Mouse (Mus musculus): ENCODE results near the gene Spock2.

DNA sequence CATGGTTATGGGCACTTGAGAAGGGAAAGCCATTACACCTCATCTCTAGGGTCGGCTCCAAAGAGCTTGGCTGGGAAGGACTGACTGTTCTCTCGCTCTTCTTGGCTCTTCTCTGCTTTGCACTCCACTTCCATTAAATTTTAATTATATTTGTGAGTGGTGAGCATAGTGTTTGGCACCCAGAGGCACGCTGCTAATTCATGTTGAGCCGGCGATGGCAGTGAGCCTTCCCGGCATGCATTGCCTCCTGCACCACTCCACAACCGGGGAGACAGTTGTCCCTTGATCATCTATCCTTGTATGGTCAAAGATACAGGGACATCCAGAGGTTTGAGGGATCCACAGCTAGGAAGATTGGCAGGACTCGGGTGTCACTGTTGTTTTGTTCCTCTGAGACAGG is 4.0 kb downstream of the Spock2 start:
- TF ChIP-seq CTCF (IDR thresholded peaks at IDR 0.05; ENCODE audit: low read depth) (no peak), EP300 (IDR thresholded peaks at IDR 0.05; ENCODE audit: low read depth) (no peak)
